Mouse (Mus musculus): ENCODE results near the gene Oprl1. TPM values are rescaled to one million over a fixed set of nuclear protein-coding genes. Genes with fewer than 3 reads are reported as not detected.
A peak's percentile ranks its signal among the peaks of the same experiment; 100 is the strongest.

Oprl1 gene
- polyA plus RNA-seq, 2 experiments = 0.11 TPM; not detected in 1

DNA sequence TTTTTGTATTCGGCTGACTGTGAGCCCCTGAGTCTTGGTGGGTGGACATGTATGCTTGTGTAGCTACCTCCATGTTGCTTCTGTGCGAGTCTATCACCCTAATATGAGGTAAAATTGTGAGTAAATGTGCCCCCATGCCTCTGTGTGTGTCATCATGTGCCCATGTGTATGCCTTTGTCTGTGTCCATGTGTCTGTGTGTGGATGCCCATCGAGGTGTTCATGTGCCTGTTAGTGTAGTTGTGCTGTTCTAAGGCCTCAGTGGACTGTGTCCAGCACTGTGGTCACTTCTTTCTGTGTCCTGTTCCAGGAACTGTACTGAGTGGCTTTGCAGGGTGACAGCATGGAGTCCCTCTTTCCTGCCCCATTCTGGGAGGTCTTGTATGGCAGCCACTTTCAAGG, 566 bp downstream of the Oprl1 start:
- H3K4me2 ChIP-seq (ENCODE audit: low read depth) = no peak overlapping the region
- 0 out of 4 replicates have a peak, but pooled peaks cover 0 to 5% of the 10 kb centered on the region in 2 experiments for H3K4me1 ChIP-seq (replicated peaks; ENCODE audit: control insufficient read depth in 2 of 2, insufficient read depth in 2 of 2, low read length in 1 of 2)
- whole genome bisulfite sequencing (ENCODE audit: insufficient replicate concordance) = 53% methylated on average over 3 of the region's 3 CpGs
- TF ChIP-seq EP300 (IDR thresholded peaks at IDR 0.05; ENCODE audit: low read depth) (no peak), CTCF (IDR thresholded peaks at IDR 0.05; ENCODE audit: low read depth) (no peak)
- no peak overlapping the region for H3K27ac ChIP-seq
- H3K4me3 ChIP-seq (ENCODE audit: insufficient read depth in 1 of 2, low read depth in 2 of 2, low read length in 2 of 2) = no peak overlapping the region
- no peak for ATAC-seq (ENCODE audit: insufficient read depth)
- H3K27me3 ChIP-seq (ENCODE audit: control insufficient read depth, insufficient read depth, low read length) = no peaks in the 10 kb centered on the region
- no peaks in the 10 kb centered on the region for H3K9me3 ChIP-seq (ENCODE audit: control insufficient read depth, low read length)
- no peak overlapping the region for H3K9ac ChIP-seq (replicated peaks)
- no peak for DNase-seq (ENCODE audit: low read depth in 3 of 3, low spot score in 3 of 3)
- H3K36me3 ChIP-seq (replicated peaks; ENCODE audit: control insufficient read depth, insufficient read depth, low read depth) = no peaks in the 10 kb centered on the region

DNA sequence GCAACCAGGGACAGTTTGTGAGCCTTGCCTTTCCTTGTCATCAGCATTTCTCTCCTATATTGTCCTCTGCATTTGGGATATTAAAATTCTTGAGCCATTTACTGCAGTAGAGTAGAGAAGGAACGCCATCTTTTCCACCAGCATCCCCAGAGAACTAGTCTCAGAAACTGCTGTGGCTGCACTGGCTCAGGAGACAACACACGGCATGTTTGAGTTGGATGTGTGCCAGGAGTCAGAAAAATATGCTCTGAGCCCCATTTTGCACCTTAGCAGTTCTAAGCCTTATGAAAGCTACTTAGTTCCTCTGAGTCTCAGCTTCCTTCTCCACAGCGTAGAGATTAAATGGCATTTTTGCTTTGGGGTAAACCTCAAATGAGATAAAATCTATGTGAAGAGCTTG, 2.2 kb downstream of the Oprl1 start:
- 0 out of 4 replicates have a peak, but pooled peaks cover 0 to 5% of the 10 kb centered on the region in 2 experiments for H3K4me1 ChIP-seq (replicated peaks; ENCODE audit: control insufficient read depth in 2 of 2, insufficient read depth in 2 of 2, low read length in 1 of 2)
- no peak overlapping the region for H3K4me2 ChIP-seq (ENCODE audit: low read depth)
- DNase-seq (ENCODE audit: low read depth in 3 of 3, low spot score in 3 of 3) (no peak), ATAC-seq (ENCODE audit: insufficient read depth) (no peak)
- 35% methylated on average over 3 of the region's 3 CpGs for WGBS (ENCODE audit: insufficient replicate concordance)
- no peak overlapping the region for H3K4me3 ChIP-seq (ENCODE audit: insufficient read depth in 1 of 2, low read depth in 2 of 2, low read length in 2 of 2)
- H3K27ac ChIP-seq = no peak overlapping the region
- no peak for TF ChIP-seq EP300 (IDR thresholded peaks at IDR 0.05; ENCODE audit: low read depth)
- no peak for TF ChIP-seq CTCF (IDR thresholded peaks at IDR 0.05; ENCODE audit: low read depth)
- H3K9ac ChIP-seq (replicated peaks) = no peak overlapping the region
- H3K27me3 ChIP-seq (ENCODE audit: control insufficient read depth, insufficient read depth, low read length) = no peaks in the 10 kb centered on the region
- no peaks in the 10 kb centered on the region for H3K9me3 ChIP-seq (ENCODE audit: control insufficient read depth, low read length)
- H3K36me3 ChIP-seq (replicated peaks; ENCODE audit: control insufficient read depth, insufficient read depth, low read depth) = no peaks in the 10 kb centered on the region

DNA sequence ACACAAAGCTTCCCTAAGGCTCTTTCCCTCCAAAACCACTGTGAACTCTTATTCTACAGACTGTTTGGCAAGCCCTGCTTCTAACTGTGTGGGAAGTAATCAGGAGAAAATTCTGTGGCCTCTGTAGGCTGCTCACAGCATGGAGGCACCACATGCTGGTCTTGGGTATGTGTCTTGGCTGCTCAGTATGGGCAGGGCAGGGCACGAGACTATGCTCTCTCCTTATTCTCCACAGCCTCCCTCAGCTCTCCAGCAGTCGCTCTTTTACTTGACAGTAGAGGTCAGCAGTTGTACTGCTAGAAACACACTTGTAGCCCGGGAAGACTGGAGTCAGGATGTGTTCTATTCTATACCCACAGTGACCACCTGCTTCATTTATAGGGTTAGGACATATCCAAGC, 5.2 kb downstream of the Oprl1 start:
- Histone ChIP-seq H3K27ac (no peak overlapping the region), H3K9ac (replicated peaks) (no peak overlapping the region), H3K4me3 (ENCODE audit: insufficient read depth in 1 of 2, low read depth in 2 of 2, low read length in 2 of 2) (no peak overlapping the region), H3K4me1 (replicated peaks; ENCODE audit: control insufficient read depth in 2 of 2, insufficient read depth in 2 of 2, low read length in 1 of 2) (0 out of 4 replicates have a peak, but pooled peaks cover 0 to 4% of the 10 kb centered on the region in 2 experiments), H3K4me2 (ENCODE audit: low read depth) (no peak overlapping the region), H3K36me3 (replicated peaks; ENCODE audit: control insufficient read depth, insufficient read depth, low read depth) (no peaks in the 10 kb centered on the region), H3K27me3 (ENCODE audit: control insufficient read depth, insufficient read depth, low read length) (no peaks in the 10 kb centered on the region), H3K9me3 (ENCODE audit: control insufficient read depth, low read length) (no peaks in the 10 kb centered on the region)
- whole genome bisulfite sequencing (ENCODE audit: insufficient replicate concordance) = 19% methylated on average over 3 of the region's 3 CpGs
- TF ChIP-seq EP300 (IDR thresholded peaks at IDR 0.05; ENCODE audit: low read depth) (no peak), CTCF (IDR thresholded peaks at IDR 0.05; ENCODE audit: low read depth) (no peak)
- ATAC-seq (ENCODE audit: insufficient read depth) = no peak
- no peak for DNase-seq (ENCODE audit: low read depth in 3 of 3, low spot score in 3 of 3)

DNA sequence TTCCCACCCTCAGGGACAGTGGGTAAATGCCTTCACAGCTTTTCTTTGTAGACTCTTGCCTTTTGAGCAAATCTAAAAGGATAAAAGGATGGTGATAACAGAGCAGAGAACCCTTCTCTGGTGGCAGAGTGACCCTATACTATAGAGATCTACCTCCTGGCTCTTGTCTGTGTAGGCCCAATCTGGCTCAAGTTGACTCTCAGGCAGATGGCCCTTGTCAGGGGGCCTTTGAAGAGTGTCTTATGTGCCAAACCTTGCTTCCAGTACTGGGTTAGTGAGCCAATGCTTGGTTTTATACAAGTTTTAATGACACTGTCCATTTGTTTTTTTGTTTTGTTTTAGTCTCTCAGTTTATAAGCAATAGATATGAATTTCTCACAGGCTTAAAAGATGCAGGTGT, 6.4 kb downstream of the Oprl1 start:
- no peak for DNase-seq (ENCODE audit: low read depth in 3 of 3, low spot score in 3 of 3)

DNA sequence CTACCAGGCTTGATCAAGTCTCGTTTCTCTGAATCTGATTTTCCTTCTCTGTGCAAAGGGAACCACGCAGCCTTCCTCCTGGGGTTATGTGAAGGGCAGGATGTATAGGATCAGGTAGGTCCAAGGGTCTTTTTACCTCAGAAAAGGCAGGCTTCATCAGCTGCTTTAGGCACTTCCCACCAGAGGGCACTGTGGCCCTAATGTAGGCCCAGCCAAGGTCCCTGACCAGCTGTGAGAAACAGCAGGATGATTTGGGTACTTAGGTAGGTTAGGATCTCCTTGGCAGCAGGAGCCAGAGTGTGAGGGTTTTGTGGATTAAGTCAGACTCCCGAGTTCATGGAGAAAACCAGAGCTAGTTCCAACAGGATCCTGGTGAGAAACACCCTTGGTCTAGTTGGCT, 7.4 kb downstream of the Oprl1 start:
- TF ChIP-seq EP300 (IDR thresholded peaks at IDR 0.05; ENCODE audit: low read depth) = no peak
- TF ChIP-seq CTCF (IDR thresholded peaks at IDR 0.05; ENCODE audit: low read depth) = peak; percentile 70
- Histone ChIP-seq H3K4me1 (replicated peaks; ENCODE audit: control insufficient read depth in 2 of 2, insufficient read depth in 2 of 2, low read length in 1 of 2) (no peaks in the 10 kb centered on the region), H3K27me3 (ENCODE audit: control insufficient read depth, insufficient read depth, low read length) (no peaks in the 10 kb centered on the region), H3K27ac (no peak overlapping the region), H3K36me3 (replicated peaks; ENCODE audit: control insufficient read depth, insufficient read depth, low read depth) (no peaks in the 10 kb centered on the region), H3K4me3 (ENCODE audit: insufficient read depth in 1 of 2, low read depth in 2 of 2, low read length in 2 of 2) (no peak overlapping the region), H3K4me2 (ENCODE audit: low read depth) (no peak overlapping the region), H3K9me3 (ENCODE audit: control insufficient read depth, low read length) (no peaks in the 10 kb centered on the region), H3K9ac (replicated peaks) (no peak overlapping the region)
- no peak for DNase-seq (ENCODE audit: low read depth in 3 of 3, low spot score in 3 of 3)
- no peak for ATAC-seq (ENCODE audit: insufficient read depth)
- WGBS (ENCODE audit: insufficient replicate concordance) = 7% methylated on average over 3 of the region's 3 CpGs

More for the DNA sequence above, 6.4 kb downstream of the Oprl1 start:
- Histone ChIP-seq H3K36me3 (replicated peaks; ENCODE audit: control insufficient read depth, insufficient read depth, low read depth) (no peaks in the 10 kb centered on the region), H3K4me3 (ENCODE audit: insufficient read depth in 1 of 2, low read depth in 2 of 2, low read length in 2 of 2) (no peak overlapping the region), H3K4me1 (replicated peaks; ENCODE audit: control insufficient read depth in 2 of 2, insufficient read depth in 2 of 2, low read length in 1 of 2) (no peaks in the 10 kb centered on the region), H3K27ac (no peak overlapping the region), H3K4me2 (ENCODE audit: low read depth) (no peak overlapping the region), H3K9me3 (ENCODE audit: control insufficient read depth, low read length) (no peaks in the 10 kb centered on the region), H3K9ac (replicated peaks) (no peak overlapping the region), H3K27me3 (ENCODE audit: control insufficient read depth, insufficient read depth, low read length) (no peaks in the 10 kb centered on the region)
- TF ChIP-seq EP300 (IDR thresholded peaks at IDR 0.05; ENCODE audit: low read depth) (no peak), CTCF (IDR thresholded peaks at IDR 0.05; ENCODE audit: low read depth) (no peak)
- ATAC-seq (ENCODE audit: insufficient read depth) = no peak

Data from liver, embryonic 14.5 days (tissue).